Mouse (Mus musculus) G1E-ER4 (cell line): ENCODE results near the gene Rnf39. TPM values are rescaled to one million over a fixed set of nuclear protein-coding genes. Genes with fewer than 3 reads are reported as not detected.

Experiments used
- GATA1 ChIP-seq: IDR thresholded peaks from one replicate; pipeline ENCODE4 v1.8.0; 2012; ENCODE audit warnings: low read length, inconsistent platforms
- polyA plus RNA-seq: library from polyadenylated mRNA; stranded (reverse); fragments of >175 nt; gene quantifications from 2 replicates; pipeline ENCODE4 v1.2.3, GENCODE M21; 2012

Rnf39 gene
- polyA plus RNA-seq, 1 experiment = not detected

DNA sequence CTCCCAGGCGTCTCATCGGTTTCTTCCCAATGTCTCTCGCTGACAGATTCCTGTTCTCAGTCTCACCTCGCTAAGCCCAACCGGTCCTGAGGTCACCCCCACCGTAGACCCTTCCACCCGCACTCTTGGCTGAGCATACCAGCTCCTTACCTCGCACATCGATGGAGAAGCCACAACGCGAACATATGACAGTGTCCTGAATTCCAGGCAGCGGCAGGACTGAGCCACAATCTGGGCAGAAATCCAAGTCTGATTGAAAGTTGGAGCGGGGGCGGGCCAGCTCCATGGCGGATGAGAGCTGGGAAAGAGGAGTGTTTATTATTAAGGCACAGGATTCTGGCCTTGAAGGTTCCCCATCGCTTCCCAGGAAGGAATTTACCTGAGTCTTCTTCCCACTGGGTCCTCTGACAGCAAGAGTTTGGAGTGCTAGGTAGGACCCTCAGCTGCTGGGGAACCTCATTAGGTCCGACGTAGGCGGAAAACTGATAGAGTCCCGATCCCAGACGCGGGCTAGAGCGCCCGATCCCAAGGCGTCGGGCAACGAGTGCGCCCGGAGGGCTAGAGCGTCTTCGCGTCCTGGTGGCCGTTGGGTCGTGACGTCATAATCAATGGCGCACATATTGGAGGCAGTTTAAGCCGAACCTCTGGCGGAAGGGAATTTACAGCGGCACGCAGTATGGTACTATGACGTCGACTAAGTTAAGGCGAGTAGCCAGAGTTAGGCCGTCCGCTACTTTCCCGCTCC, 15.5 kb downstream of the Rnf39 start, which contains the start of the genes Znrd1 and Znrd1as:
Gene Znrd1, minus strand, starts transcription at position 561 of the 745 bp plus-strand sequence.
Gene Znrd1as, plus strand, starts transcription at position 594 of the 745 bp plus-strand sequence.
- no peak for TF ChIP-seq GATA1

DNA sequence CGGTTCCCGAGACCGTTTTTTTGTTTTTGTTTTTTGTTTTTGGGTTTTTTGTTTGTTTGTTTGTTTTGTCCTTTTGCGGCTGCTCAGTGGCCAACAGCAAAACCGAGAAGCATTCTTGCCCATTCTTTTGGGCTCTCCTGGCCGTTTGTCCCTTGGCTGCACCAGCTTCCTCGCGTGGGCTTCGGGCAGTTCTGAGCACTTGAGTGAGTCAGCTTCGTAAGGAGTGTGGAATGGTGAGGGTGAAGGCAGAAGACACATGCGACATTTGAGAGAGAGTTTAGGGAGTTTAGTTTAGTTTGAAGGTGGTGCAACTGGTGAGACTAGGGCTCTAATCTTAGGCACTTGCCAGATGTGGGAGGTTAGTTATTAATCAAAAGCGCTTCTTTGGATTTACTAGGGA, 16.2 kb downstream of the Rnf39 start:
- no peak for TF ChIP-seq GATA1

DNA sequence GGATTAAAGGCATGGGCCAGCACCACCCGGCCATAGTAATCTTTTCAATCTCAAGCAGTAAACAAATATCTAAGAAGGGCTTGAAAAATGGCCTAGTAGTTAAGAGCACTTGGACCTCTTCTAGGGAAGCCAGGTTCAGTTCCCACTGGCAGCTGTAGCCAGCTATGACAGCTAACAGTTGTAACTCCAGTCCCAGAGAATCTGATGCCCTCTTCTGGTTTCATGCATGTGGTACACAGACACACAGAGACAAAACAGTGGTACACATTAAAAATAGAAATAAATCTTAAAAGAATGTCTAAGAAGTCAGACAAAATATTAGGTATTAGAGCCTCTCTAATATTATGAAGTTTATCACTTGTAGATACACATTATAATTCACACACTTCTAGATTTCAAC, 18.4 kb downstream of the Rnf39 start:
- TF ChIP-seq GATA1 = no peak

DNA sequence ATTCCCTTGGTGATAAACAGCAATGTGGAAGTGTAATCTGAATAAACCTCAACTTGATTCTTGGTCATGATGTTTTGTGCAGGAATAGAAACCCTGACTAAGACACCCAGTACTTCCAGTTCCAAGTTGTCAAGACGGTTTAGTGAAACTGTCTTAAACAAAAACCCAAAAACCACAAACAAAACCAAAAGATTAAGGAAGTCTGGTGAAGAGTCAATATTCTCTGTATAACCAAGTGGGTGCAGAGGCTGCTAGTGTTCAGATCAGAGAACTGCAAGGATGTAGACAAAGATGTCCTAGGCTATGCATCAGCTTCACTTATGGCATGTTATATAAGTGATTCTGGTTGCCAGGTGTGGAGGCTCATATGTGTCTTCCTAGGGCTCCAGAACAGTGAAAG, 24.2 kb downstream of the Rnf39 start:
- TF ChIP-seq GATA1 = no peak

DNA sequence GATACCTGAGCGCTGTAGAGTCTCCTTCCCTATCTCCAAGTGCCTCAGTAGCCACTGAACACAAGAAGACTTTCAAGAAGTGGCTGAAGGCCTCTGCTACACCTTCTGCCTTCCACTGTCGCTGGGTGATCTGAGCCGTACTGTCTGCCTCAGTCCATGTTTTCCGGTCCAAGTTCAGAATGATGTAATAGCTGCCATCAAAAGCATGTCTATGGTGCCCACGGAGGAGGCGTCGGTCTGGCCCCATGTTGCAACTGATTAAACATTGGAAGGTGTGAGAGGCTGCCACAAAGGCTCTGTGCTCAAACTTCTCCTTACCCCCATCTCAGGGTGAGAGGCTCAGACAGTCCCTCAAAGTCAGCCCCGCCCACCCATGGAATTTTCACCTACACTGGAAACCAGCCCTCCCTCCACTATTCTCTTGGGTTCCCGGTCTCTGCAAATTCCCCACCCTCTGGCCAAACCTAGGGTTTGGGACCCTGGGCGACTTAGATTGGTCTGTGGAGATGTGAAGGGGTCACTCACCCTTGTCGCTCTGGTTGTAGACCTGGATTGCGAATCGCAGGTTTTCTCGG, 27.7 kb downstream of the Rnf39 start:
- no peak for TF ChIP-seq GATA1

DNA sequence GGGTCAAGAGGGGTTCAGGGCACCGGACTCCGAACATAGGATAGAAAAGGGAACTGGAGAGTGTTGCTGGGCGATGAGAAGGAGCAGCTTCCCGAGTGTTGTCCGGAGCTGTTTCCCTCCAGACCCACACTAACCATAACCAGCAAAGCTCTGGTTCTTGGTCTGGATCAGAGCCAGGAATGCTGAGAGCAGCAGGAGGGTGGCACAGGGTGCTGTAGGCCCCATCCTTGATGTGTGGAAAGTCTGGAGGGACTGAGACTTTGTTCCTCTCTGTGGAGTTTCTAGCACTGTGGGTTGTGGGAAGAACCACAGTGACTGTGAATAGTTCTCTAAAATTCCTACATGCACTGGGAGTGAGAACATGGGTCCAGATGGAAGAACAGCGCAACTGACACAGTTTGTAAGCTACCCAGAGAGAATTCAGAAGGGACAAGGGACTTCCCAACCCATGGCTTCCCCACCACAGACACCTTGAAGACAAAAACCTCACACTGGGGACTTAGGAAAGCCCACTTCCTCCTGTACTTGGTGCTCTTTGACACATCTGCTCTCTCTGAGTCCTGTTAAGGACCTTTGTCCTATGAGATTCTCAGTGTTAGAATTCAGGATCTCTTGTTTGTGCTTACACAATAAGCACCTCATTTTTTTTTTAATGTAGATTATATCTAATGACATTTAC, 28.6 kb downstream of the Rnf39 start:
- no peak for TF ChIP-seq GATA1

DNA sequence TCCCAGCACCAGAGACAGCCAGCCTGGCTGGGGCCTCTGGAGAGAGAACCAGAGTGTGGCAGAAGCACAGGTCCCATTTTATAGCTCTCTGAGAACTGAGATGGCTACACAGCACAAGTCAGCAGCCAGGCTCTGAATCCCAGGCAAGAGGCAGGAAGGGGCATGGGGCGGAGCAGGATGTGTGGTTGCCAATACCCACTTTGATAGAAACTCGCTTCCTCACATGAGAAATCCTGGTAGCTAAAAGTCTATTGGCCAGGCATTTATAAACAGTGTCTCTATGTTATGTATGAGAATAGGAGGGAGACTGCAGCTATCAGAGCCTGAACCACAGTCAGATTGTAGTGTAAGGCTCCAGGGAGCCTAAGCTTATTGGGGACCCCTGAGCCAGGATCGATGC, 30.1 kb downstream of the Rnf39 start:
- no peak for TF ChIP-seq GATA1

DNA sequence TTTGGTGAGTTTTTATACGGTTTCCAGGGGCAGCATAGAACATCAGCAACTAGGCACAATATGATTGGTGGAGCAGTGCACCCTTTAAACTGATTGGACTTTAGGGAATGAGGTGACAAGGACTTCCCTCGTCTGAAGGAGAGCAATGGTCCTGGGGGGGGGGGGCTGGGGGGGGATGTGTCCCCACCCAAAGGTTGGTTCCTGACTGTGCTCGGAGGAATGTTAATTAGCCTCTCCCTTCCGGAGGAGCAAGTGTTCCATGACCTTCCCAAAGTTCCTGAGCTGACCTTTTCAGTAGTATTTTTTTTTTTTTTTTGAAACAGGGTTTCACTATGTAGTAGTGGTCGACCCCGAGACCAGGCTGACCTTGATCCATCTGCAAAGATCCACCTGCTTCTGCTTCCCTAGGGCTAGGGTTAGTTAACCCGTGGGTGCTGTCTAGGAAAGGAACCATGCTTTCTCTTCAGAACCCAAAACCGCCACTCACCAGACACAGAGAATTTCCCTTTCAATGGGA, 30.6 kb downstream of the Rnf39 start:
- no peak for TF ChIP-seq GATA1

DNA sequence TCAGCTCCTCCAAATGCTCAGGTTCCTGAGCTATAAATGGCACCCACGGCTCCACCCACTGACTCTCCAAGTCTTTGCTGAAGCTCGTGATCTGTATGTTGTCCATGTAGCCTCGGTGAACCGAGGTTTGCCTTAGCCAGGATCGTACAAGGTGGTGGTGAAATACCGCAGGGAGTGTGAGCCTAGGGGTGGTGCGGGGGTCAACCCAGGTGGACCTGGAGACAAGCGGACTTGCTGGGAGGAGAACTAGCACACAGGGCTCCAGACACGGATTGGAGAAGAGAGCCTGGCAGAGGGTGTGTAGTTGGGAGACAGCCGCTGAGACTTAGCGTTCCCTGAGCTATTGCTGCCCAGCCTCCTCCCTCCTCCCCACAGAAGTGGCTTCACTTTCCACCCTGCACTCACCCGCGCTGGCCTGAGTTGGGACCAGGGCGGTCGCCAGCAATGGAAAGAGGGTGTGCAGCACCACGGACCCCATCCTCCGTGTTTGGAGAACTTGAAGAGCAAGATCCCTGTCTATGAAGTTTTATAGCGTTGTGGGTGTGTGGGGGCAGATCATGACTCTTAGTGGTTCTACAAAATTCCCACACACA, 38.6 kb downstream of the Rnf39 start, which contains the start of gene 2410137M14Rik:
Gene 2410137M14Rik, minus strand, starts transcription at position 17 of the 593 bp plus-strand sequence.
- no peak for TF ChIP-seq GATA1

DNA sequence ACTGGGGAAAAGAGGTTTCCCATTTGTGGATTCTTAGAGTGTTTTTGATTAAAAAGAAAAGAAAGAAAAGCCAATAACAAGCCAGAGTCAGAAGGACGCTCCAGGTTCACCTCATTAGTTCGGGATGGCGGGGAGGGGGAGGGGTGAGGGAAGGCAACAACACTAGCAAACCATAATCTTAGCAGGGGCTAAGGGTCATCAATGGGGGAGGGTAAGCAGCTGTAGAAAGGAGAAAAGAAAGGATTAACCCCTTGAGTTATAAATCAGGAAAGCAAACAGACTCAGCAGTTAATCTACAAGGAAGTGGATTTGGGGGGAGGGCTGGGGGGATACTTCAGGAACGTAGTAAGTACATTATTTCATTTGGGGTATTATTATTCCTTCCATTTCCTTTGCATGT, 39.1 kb downstream of the Rnf39 start:
- no peak for TF ChIP-seq GATA1

DNA sequence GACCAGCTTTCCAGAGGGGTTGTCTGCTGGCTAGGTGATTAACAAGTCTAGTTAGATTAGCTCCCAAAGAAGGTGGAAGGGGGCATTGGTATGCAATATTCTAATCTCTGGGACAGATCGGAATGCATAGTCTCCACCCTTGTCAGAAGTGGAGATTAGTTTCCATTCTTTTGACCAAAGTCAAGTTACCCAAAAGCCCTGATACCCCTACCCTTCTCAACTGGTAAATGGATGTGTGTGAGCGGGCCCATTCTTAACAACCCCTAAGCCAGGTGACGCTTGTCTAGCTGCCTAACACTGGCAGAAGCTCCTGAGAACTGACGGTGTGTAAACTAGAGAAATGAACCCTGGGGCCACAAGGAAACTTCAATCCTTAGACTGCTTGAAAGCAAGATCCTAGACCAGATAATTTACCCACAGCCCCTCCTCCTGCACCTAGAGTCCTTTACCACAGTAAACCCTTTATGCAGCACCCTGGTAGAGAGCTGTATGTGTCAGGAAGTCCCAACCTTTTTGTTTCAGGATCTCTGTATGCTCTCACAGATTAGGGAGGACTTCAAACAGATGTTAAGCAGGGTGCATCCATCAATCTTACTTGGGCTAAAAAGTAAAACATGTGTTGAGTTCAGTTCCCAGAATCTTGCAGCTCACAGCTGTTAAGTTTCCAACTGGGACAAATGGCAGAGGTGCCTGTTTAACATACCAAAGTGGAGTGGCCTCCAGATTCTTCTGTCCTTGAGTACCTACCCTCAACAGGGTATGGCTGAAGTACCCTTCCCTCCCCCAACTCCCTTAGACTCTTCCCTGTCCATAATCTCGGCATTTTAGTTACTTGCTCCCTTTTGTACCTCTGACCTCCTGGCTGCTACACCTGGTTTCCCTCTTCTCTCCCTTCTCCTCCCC, 39.8 kb downstream of the Rnf39 start:
- no peak for TF ChIP-seq GATA1

DNA sequence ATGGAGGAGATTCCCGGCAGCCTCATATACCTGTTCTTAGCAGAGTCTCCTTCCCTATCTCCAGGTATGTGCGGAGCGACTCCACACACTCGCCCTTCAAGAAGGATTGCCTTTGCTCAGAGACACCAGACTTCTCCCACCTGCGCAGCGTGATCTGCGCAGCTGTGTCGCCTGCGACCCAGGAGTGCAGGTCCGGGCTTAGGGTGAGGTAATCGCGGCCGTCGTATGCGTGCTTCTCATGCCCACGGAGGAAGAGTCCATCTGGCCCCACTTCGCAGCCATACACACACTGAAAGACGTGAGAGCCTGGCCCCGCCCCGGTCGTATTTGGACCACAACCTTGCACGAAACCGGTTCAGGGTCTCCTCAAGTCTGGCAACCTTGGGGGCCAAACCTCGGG, 45.8 kb downstream of the Rnf39 start:
- no peak for TF ChIP-seq GATA1

DNA sequence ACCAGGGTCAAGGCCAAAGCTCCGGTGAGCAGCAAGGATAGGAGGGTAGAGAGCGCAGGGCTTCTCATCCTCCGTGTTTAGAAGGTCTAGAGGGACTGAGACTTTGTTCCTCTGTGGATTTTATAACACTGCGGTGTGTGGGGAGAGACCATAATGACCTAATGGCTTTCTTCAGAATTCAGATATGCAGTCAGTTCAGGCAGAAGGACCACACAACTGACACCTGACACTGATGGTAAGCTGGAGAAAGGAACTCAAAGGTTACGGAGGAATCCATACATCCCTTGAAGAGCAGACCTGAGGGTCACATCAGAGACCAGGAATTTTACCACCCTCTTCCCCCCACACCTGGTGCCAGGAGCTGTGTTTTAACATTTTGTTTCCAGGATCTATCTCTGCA, 46.7 kb downstream of the Rnf39 start, which contains the start of gene H2-M5:
Gene H2-M5, minus strand, starts transcription at position 101 of the 400 bp plus-strand sequence.
- TF ChIP-seq GATA1 = no peak

DNA sequence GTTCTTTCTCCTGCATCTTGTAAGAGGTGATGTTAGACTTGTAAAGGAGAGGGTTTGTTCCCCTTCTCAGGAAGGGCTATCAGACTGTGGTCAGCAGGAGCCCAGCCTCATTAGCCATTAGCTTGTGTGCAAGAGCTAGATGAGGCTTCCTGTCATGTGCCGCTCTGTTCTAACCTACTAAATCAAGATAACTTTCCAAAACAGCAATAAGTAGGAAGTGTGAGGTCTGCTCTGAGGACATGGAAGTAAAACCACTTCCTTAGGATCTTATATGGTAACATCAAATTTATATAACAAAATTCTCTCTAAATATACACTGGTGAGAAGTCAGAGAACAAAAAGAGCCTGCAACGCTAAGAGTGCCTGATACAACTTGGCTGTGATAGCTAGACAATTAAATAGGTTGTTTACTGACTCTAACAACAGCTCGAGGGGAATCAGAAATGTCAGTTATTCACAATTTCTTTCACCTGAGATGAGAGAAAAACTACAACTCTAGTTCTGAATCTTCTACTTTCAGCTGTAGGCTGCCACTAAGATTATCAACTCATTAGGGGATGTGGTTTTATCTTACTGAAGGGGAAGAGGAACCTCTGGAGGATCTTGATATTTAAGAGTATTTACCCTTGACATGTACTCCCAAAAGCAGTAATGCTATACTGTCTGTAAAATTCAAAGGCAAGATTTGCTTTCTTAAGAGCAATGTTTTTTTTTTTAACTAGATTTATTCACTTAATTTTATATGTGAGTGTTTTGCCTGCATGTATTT, 49.8 kb downstream of the Rnf39 start:
- peak; percentile 19 for TF ChIP-seq GATA1

DNA sequence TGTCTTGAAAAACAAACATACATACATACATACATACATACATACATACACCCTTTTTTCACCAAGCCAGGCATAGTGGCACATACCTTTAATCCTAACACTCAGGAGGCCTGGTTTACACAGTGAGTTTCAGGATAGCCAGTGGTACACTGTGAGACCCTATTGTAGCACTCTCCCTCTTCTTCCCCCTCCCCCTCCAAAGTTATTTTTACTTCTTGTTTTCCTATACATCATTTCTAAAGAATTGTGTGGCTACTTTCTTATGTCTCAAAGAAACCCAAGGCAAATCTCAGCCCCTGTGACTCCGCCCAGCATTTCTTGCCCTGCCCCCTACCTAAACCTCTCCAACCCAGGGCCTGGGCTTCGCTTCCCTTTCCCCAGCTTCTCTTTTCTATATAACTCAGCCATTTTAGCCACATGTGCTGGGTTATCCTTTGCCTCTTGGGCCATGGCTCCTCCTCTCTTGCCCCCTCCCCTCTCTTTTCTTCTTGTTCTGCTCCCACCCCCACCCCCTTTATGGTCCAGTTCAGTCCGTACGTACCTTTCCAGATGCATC, 51.1 kb downstream of the Rnf39 start:
- TF ChIP-seq GATA1 = no peak
